Mouse (Mus musculus) neutrophil, adult 5-6 weeks (primary cell): ENCODE measurements around the gene Zbtb16. TPM values are rescaled to one million over a fixed set of nuclear protein-coding genes. Genes with fewer than 3 reads are reported as not detected.

Source experiments
- ATAC-seq: fragments of 151-379, 151-347 bp; 2 replicates; pipeline ENCODE4 v1.8.0; 2017; ENCODE audit warnings: mild to moderate bottlenecking, moderate TSS enrichment; ENCODE audit not compliant: insufficient number of reproducible peaks, poor library complexity, low FRiP score, severe bottlenecking; ENCODE audit errors: extremely low read depth
- total RNA-seq: library from RNA; stranded (forward); fragments of 200-1000 nt; gene quantifications from 2 replicates; pipeline ENCODE4 v1.2.3, GENCODE M21; 2017

Zbtb16 gene
- total RNA-seq, 1 experiment from 2014 or later, result 6.5 TPM

GRCm38 (mm10) chr9:48670156-48670555 lies 165.9 kb downstream of the Zbtb16 start:
- ATAC-seq, result no peak

GRCm38 (mm10) chr9:48669672-48670071 lies 166.3 kb downstream of the Zbtb16 start:
- ATAC-seq, result no peak

- no peak for ATAC-seq
Measured at GRCm38 (mm10) chr9:48666702-48667101, 169.3 kb downstream of the Zbtb16 start.

- no peak for ATAC-seq
Measured at GRCm38 (mm10) chr9:48663052-48663433, 173.0 kb downstream of the Zbtb16 start.

- no peak for ATAC-seq
Measured at GRCm38 (mm10) chr9:48662361-48663051, 173.5 kb downstream of the Zbtb16 start.

- no peak for ATAC-seq
Measured at GRCm38 (mm10) chr9:48661225-48662023, 174.6 kb downstream of the Zbtb16 start.

- ATAC-seq, result no peak
Measured at GRCm38 (mm10) chr9:48655525-48656169, 180.4 kb downstream of the Zbtb16 start.

GRCm38 (mm10) chr9:48654730-48655129 lies 181.3 kb downstream of the Zbtb16 start:
- ATAC-seq, result no peak

- ATAC-seq, result no peak
Measured at GRCm38 (mm10) chr9:48653399-48654070, 182.5 kb downstream of the Zbtb16 start.

GRCm38 (mm10) chr9:48652026-48652425 lies 184.0 kb downstream of the Zbtb16 start:
- no peak for ATAC-seq

- no peak for ATAC-seq
Measured at GRCm38 (mm10) chr9:48650846-48651245, 185.2 kb downstream of the Zbtb16 start.

- ATAC-seq, result no peak
Measured at GRCm38 (mm10) chr9:48649851-48650685, 186.0 kb downstream of the Zbtb16 start.

GRCm38 (mm10) chr9:48649098-48649766 lies 186.8 kb downstream of the Zbtb16 start:
- ATAC-seq, result no peak

GRCm38 (mm10) chr9:48648285-48649097 lies 187.5 kb downstream of the Zbtb16 start:
- no peak for ATAC-seq

GRCm38 (mm10) chr9:48647648-48648284 lies 188.3 kb downstream of the Zbtb16 start:
- no peak for ATAC-seq

- no peak for ATAC-seq
Measured at GRCm38 (mm10) chr9:48646781-48647647, 189.0 kb downstream of the Zbtb16 start.
